Mouse (Mus musculus): Measurements from ENCODE around the gene Ltbp4. TPM values are rescaled to one million over a fixed set of nuclear protein-coding genes. Genes with fewer than 3 reads are reported as not detected.

Ltbp4 gene
- total RNA-seq, 4 experiments from 2014 or later = 41.9 to 51.1 (median 44.6) TPM

- DNase-seq (ENCODE audit: low spot score in 2 of 2) = peak in 1 of 2 experiments; percentile 82
These were observed 18.3 kb upstream of the Ltbp4 start, which contains the start of gene Shkbp1 for GRCm38 (mm10) chr7:27355745-27356240. Gene Shkbp1 (minus strand): TSS chr7:27356019.

GRCm38 (mm10) chr7:27355261-27355660 lies 17.8 kb upstream of the Ltbp4 start:
- DNase-seq (ENCODE audit: low spot score in 2 of 2) = no peak

GRCm38 (mm10) chr7:27354783-27355182 lies 17.3 kb upstream of the Ltbp4 start:
- DNase-seq (ENCODE audit: low spot score in 2 of 2) = no peak

- DNase-seq (ENCODE audit: low spot score in 2 of 2) = no peak
These were observed 16.7 kb upstream of the Ltbp4 start for GRCm38 (mm10) chr7:27354144-27354543.

GRCm38 (mm10) chr7:27345444-27345843 lies 8.0 kb upstream of the Ltbp4 start:
- no peak for DNase-seq (ENCODE audit: low spot score in 2 of 2)

GRCm38 (mm10) chr7:27342595-27342994 lies 5.1 kb upstream of the Ltbp4 start:
- no peak for DNase-seq (ENCODE audit: low spot score in 2 of 2)

- no peak for DNase-seq (ENCODE audit: low spot score in 2 of 2)
These were observed 2.0 kb upstream of the Ltbp4 start for GRCm38 (mm10) chr7:27339519-27339918.

- DNase-seq (ENCODE audit: low spot score in 2 of 2) = peak in 1 of 2 experiments; percentile 43
These were observed 1.6 kb upstream of the Ltbp4 start for GRCm38 (mm10) chr7:27339114-27339513.

- peak; percentile 78 to 89 for DNase-seq (ENCODE audit: low spot score in 2 of 2)
These were observed 1.3 kb downstream of the Ltbp4 start for GRCm38 (mm10) chr7:27335928-27336823.

- no peak for DNase-seq (ENCODE audit: low spot score in 2 of 2)
These were observed 2.3 kb downstream of the Ltbp4 start for GRCm38 (mm10) chr7:27335011-27335720.

- no peak for DNase-seq (ENCODE audit: low spot score in 2 of 2)
These were observed 3.0 kb downstream of the Ltbp4 start for GRCm38 (mm10) chr7:27334405-27334911.

GRCm38 (mm10) chr7:27333316-27333941 lies 4.1 kb downstream of the Ltbp4 start:
- no peak for DNase-seq (ENCODE audit: low spot score in 2 of 2)

- peak; percentile 67 to 76 for DNase-seq (ENCODE audit: low spot score in 2 of 2)
These were observed 4.9 kb downstream of the Ltbp4 start for GRCm38 (mm10) chr7:27332353-27333199.

GRCm38 (mm10) chr7:27331854-27332253 lies 5.6 kb downstream of the Ltbp4 start:
- DNase-seq (ENCODE audit: low spot score in 2 of 2) = no peak

- no peak for DNase-seq (ENCODE audit: low spot score in 2 of 2)
These were observed 6.0 kb downstream of the Ltbp4 start for GRCm38 (mm10) chr7:27331541-27331851.

- peak in 1 of 2 experiments; percentile 68 for DNase-seq (ENCODE audit: low spot score in 2 of 2)
These were observed 6.6 kb downstream of the Ltbp4 start for GRCm38 (mm10) chr7:27330709-27331540.

GRCm38 (mm10) chr7:27329981-27330380 lies 7.5 kb downstream of the Ltbp4 start:
- no peak for DNase-seq (ENCODE audit: low spot score in 2 of 2)

GRCm38 (mm10) chr7:27329326-27329947 lies 8.1 kb downstream of the Ltbp4 start:
- DNase-seq (ENCODE audit: low spot score in 2 of 2) = peak in 1 of 2 experiments; percentile 75

- no peak for DNase-seq (ENCODE audit: low spot score in 2 of 2)
These were observed 8.8 kb downstream of the Ltbp4 start for GRCm38 (mm10) chr7:27328648-27329047.
